Mouse (Mus musculus) embryonic facial prominence, embryonic 10.5 days (tissue): ENCODE measurements around the gene Pla1a. TPM values are rescaled to one million over a fixed set of nuclear protein-coding genes. Genes with fewer than 3 reads are reported as not detected.

Experiments used
- DNase-seq: peaks from one replicate; pipeline ENCODE4 v3.0.0-alpha.2; 2017; ENCODE audit warnings: low spot score
- H3K27ac ChIP-seq: fragments of 300-500 bp; sonication (generic); replicated peaks from 2 replicates; pipeline ENCODE4 v1.5.1; 2016; ENCODE audit warnings: mild to moderate bottlenecking
- H3K27me3 ChIP-seq: fragments of 300-500 bp; sonication (generic); replicated peaks from 2 replicates; pipeline ENCODE4 v1.6.1; 2016; ENCODE audit warnings: low read depth, mild to moderate bottlenecking; ENCODE audit not compliant: poor library complexity, severe bottlenecking
- H3K36me3 ChIP-seq: fragments of 300-500 bp; sonication (generic); replicated peaks from 2 replicates; pipeline ENCODE4 v1.6.1; 2016; ENCODE audit warnings: mild to moderate bottlenecking, moderate library complexity
- H3K4me1 ChIP-seq: fragments of 300-500 bp; sonication (generic); 2 replicates; pipeline ENCODE4 v1.6.1; 2016
- H3K4me3 ChIP-seq: fragments of 300-500 bp; sonication (generic); 2 replicates; pipeline ENCODE4 v1.5.1; 2016; ENCODE audit warnings: mild to moderate bottlenecking, moderate library complexity
- H3K9me3 ChIP-seq: fragments of 300-500 bp; sonication (generic); 2 replicates; pipeline ENCODE4 v1.6.1; 2016; ENCODE audit warnings: mild to moderate bottlenecking
- WGBS: fragments of 180-500 bp; shearing (Covaris S2); methylation state at CpG from one replicate; pipeline ENCODE4 v1.1.7; 2016; 5-methylcytosine and 5-hydroxymethylcytosine counted together
- polyA plus RNA-seq: library from polyadenylated mRNA; unstranded; fragments of >200 nt; fragmentation: Nextera tagmentation; extraction: Ambion mirVana; gene quantifications from 2 replicates; pipeline ENCODE4 v1.2.1, GENCODE M21; 2016

Gene Pla1a
- polyA plus RNA-seq, 1 experiment from 2014 or later = not detected

GRCm38 (mm10) chr16:38353642-38354041, 79.3 kb downstream of the Pla1a start:
- no peak overlapping the region for H3K4me3 ChIP-seq
- H3K9me3 ChIP-seq = no peaks in the 10 kb centered on the region
- H3K4me1 ChIP-seq = no peaks in the 10 kb centered on the region
- H3K27ac ChIP-seq = no peak overlapping the region
- no peaks in the 10 kb centered on the region for H3K27me3 ChIP-seq
- WGBS = 94% methylated on average over 2 of the region's 2 CpGs
- no peak for DNase-seq
- H3K36me3 ChIP-seq = peaks cover 50% of the 10 kb centered on the region

- Histone ChIP-seq H3K27me3 (no peaks in the 10 kb centered on the region), H3K9me3 (no peaks in the 10 kb centered on the region), H3K36me3 (peaks cover 50% of the 10 kb centered on the region), H3K4me3 (no peak overlapping the region), H3K4me1 (peaks cover 6% of the 10 kb centered on the region), H3K27ac (no peak overlapping the region)
- no peak for DNase-seq
These were observed 80.1 kb downstream of the Pla1a start for GRCm38 (mm10) chr16:38352851-38353250.

- DNase-seq = no peak
- H3K36me3 ChIP-seq = peaks cover 50% of the 10 kb centered on the region
- 88% methylated on average over 7 of the region's 7 CpGs for WGBS
These were observed 80.9 kb downstream of the Pla1a start for GRCm38 (mm10) chr16:38352031-38352430.

DNA sequence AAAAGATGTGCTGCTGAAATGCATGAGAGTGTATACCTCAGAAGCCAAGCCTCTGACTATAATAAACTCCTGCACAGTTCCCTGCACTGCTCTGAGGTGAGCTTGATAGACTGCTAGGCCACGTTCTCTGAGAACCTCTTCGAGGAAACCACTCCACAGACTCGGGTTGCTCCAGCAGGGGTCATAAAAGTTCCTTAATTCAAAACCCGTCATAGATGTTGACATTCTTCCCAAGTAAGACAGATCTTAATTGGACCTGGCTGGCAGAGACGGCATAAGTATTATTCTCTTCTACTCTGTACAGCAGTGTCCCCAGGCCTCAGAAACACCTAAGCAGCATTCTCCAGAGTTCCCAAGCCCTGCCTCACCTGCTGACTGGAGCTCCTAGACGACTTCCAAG, 82.0 kb downstream of the Pla1a start:
- Histone ChIP-seq H3K4me1 (peaks cover 11% of the 10 kb centered on the region), H3K4me3 (no peak overlapping the region), H3K27ac (no peak overlapping the region), H3K9me3 (no peaks in the 10 kb centered on the region), H3K27me3 (no peaks in the 10 kb centered on the region), H3K36me3 (peaks cover 41% of the 10 kb centered on the region)
- DNase-seq = no peak
- 85% methylated on average over 6 of the region's 6 CpGs for WGBS

More at GRCm38 (mm10) chr16:38352031-38352430, 80.9 kb downstream of the Pla1a start:
- Histone ChIP-seq H3K9me3 (no peaks in the 10 kb centered on the region), H3K27me3 (no peaks in the 10 kb centered on the region), H3K27ac (no peak overlapping the region), H3K4me3 (no peak overlapping the region), H3K4me1 (peaks cover 11% of the 10 kb centered on the region)

- Histone ChIP-seq H3K4me1 (peaks cover 11% of the 10 kb centered on the region), H3K27ac (no peak overlapping the region), H3K9me3 (no peaks in the 10 kb centered on the region), H3K27me3 (no peaks in the 10 kb centered on the region), H3K36me3 (peaks cover 41% of the 10 kb centered on the region), H3K4me3 (no peak overlapping the region)
- DNase-seq = no peak
- WGBS = 82% methylated on average over 7 of the region's 7 CpGs
These were observed 82.5 kb downstream of the Pla1a start for GRCm38 (mm10) chr16:38350361-38350855.

- no peak for DNase-seq
- 92% methylated on average over 2 of the region's 2 CpGs for WGBS
- peaks cover 41% of the 10 kb centered on the region for H3K36me3 ChIP-seq
- H3K4me3 ChIP-seq = no peak overlapping the region
- H3K4me1 ChIP-seq = peaks cover 11% of the 10 kb centered on the region
- H3K27me3 ChIP-seq = no peaks in the 10 kb centered on the region
- no peaks in the 10 kb centered on the region for H3K9me3 ChIP-seq
- no peak overlapping the region for H3K27ac ChIP-seq
These were observed 83.1 kb downstream of the Pla1a start for GRCm38 (mm10) chr16:38349881-38350280.

DNA sequence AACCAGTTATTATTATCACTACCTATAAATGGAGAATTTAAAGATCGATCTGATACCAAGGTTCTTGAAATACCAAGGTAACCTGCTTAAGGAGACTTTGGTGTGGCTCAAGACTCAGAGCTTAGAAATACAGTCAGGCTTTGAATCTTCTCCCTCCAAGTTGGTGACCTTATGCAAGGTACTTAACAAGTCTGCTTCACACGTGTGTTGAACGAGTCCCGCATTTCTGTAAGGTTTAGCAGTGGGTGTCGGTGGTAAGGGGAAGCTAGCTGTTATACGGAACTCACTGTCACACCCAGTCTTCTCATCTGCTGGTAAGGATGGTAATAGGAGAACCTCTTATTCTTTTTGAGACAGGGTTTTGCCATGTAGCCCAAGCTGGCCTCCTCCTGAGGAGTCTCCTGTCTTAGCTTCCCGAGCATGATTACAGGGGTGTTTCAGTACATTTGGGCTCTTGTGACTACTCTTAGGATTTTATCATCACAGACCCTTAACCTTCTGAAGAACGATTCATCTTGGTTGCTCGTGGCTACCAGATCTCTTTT, 84.7 kb downstream of the Pla1a start:
- Histone ChIP-seq H3K27ac (no peak overlapping the region), H3K27me3 (no peaks in the 10 kb centered on the region), H3K4me3 (peak overlapping the region; percentile 21; the same call in 1 of the 2 replicates), H3K9me3 (no peaks in the 10 kb centered on the region), H3K36me3 (peaks cover 36% of the 10 kb centered on the region), H3K4me1 (peaks cover 13% of the 10 kb centered on the region)
- 92% methylated on average over 9 of the region's 9 CpGs for WGBS
- DNase-seq = no peak

GRCm38 (mm10) chr16:38347588-38347987, 85.4 kb downstream of the Pla1a start:
- WGBS = 66% methylated on average over 6 of the region's 6 CpGs
- Histone ChIP-seq H3K27ac (peak overlapping the region; percentile 92; the same call in 1 of the 2 replicates), H3K9me3 (no peaks in the 10 kb centered on the region)

DNA sequence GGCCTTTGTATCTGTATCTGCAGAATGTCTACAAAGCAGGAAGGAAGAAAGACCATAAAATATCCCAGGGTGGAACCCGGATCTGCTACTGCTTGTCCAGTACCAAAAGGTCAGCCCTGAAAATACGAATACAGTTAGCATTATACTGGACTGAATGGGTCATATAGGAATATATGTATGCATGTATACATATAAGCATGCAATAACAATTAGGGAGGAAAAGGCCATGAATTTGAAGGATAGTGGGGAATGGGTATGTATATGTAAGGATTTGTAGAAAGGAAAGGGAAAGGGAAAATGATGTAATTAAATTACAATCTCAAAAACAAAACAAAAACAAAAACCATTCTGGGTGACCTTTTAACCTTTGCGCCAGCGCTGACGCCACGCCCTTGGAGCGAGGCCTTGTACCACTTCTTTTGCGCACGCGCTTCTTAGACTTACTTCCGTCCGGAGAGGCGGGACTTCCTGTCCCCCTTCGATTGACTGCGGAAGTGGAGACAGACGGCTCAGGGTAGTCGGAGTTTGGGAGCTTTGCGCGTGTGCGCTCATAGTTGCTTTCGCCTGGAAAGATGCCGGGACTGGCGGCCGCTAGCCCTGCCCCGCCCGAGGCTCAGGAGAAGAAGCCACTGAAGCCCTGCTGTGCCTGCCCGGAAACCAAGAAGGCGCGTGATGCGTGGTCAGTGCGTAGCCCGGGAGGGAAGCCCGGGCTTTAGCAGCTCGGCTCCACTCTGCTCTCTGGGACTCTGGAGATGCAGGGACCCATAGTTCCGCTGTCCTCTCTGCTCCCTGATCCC, 86.2 kb downstream of the Pla1a start, which contains the start of the genes Cox17 and Gm21987:
Cox17 (plus strand) TSS at position 463 of the 797 bp plus-strand sequence.
Gm21987 (plus strand) TSS at position 512 of the 797 bp plus-strand sequence.
- Histone ChIP-seq H3K9me3 (no peaks in the 10 kb centered on the region), H3K4me3 (peak within 1 kb of the TSS; percentile 70), H3K27ac (peak within 1 kb of the TSS; percentile 92), H3K36me3 (peaks cover 29% of the 10 kb centered on the region), H3K27me3 (no peaks in the 10 kb centered on the region), H3K4me1 (peaks cover 18% of the 10 kb centered on the region)
- 3% methylated on average over 35 of the region's 35 CpGs for WGBS
- DNase-seq = peak; percentile 90

More at GRCm38 (mm10) chr16:38347588-38347987, 85.4 kb downstream of the Pla1a start:
- DNase-seq = no peak
- Histone ChIP-seq H3K4me3 (peak overlapping the region; percentile 70), H3K27me3 (no peaks in the 10 kb centered on the region), H3K4me1 (peaks cover 13% of the 10 kb centered on the region), H3K36me3 (peaks cover 36% of the 10 kb centered on the region)

Other genes starting within 250 kb of the Pla1a start
- not detected in 2 replicates for gene Nr1i2, start 138.3 kb downstream of the Pla1a start, polyA plus RNA-seq
- gene Maats1, start 91.0 kb downstream of the Pla1a start, polyA plus RNA-seq = 0.17 and 0.19 TPM in 2 replicates
- gene Cox17, start 86.2 kb downstream of the Pla1a start, polyA plus RNA-seq = 128 and 133 TPM in 2 replicates
- gene Gm21987, start 86.1 kb downstream of the Pla1a start, polyA plus RNA-seq = not detected in 2 replicates
- 2.1 and 2.7 TPM in 2 replicates for gene Popdc2, start 70.9 kb downstream of the Pla1a start, polyA plus RNA-seq
- gene Adprh, start 19.6 kb upstream of the Pla1a start, polyA plus RNA-seq = 139 and 143 TPM in 2 replicates
- gene Cd80, start 22.4 kb upstream of the Pla1a start, polyA plus RNA-seq = 0.35 and 0.39 TPM in 2 replicates
- 35.2 and 35.3 TPM in 2 replicates for gene Timmdc1, start 89.5 kb upstream of the Pla1a start, polyA plus RNA-seq
- gene Poglut1, start 117.1 kb upstream of the Pla1a start, polyA plus RNA-seq = 72.6 and 76.9 TPM in 2 replicates
- 96.2 and 114 TPM in 2 replicates for gene Tmem39a, start 125.6 kb upstream of the Pla1a start, polyA plus RNA-seq